Mouse (Mus musculus) heart, adult 9 months (tissue): ENCODE results near the gene Prkaa1.
"Not testable (repeated sequence)": the region's sequence is repeated elsewhere in the genome, so short reads cannot be mapped to it uniquely, and the experiment has no call there.

ENCODE experiments used
- DNase-seq, 2 experiments: peaks; one replicate each; pipeline ENCODE4 v3.0.0; 2022; ENCODE audit warnings: low spot score in 2 of 2

Gene Prkaa1

DNA sequence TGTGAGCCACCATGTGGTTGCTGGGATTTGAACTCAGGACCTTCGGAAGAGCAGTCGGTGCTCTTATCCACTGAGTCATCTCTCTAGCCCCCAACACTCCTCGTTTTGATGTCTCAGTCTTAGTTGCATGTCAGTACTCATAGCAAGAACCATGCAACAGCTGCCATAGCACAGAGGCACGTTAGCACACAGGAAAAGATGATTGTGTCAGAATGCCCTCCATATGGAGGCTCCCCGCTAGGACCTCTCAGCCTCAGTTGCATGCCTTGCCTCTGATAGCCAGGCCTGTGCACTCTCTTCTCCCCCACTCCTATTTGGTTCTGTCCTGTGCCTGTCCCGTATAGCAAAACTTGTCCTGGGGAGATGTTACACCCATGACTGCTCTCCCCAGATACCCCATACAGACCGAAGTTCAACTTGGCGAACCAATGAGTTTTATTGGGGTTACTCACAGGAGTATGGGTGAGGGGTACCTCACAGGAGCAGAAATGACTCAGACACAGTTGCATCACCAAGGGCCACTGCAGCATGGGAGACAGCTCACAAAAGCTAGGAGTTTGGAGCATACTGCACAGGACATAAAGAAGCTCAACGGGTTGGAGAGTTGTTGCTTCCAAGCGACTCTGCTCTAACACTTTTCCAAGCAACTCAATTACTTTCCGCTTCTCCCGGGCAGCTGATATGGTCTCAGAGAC, 14.4 kb upstream of the Prkaa1 start:
- DNase-seq = no peak

DNA sequence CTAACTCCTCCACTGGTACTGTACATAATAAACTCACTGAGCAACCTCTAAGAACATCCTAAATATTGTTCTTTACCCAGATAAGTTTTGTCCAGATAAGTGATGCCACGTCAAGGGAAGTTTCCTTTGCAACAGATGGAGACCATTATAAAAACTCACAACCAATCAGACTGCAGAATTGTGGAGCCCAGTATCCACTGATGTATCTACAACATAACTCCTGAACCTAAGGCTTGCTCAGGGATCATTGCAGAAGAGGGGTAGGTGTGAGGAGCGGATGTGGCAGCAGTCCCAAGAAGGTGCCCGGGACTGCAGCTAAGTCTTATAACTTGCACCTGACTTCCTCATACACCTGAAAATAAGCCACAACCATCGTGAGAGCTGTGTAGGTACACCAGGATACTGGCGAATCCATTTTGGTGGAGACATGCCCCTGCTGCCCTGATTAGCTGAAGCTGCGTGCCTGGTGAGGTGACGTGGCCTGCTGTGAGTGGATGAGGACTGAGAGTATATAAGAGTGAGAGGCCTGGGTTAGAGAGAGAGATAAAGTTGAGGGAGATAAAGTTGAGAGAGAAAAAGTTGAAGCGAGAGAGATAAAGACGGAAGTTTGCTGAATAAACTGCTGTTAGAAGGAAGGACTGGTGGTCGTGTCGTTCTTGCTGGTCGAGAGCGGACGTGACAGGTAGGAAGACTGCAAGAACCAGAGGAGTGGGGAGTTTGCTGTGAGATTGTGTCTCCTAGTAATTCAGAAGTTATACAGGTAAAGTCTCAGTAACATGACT, 12.6 kb upstream of the Prkaa1 start:
- DNase-seq = not testable (repeated sequence)

DNA sequence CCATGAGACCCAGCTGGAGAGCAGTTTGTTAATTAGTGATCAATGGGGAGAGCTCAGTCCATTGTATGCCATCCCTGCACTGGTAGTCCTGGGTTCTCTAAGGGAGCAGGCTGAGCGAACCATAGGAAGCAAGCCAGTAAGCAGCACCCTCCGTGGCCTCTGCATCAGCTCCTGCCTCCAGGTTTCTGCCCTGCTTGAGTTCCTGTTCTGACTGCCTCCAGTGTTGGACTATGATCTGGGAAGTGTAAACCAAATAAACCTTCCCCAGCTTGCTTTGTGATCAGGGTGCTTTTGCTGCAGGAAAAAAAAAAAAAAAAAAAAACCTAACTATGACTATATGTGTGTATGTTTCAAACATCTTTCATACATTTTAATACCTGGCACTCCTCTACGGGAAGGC, 10.4 kb upstream of the Prkaa1 start:
- DNase-seq = no peak

DNA sequence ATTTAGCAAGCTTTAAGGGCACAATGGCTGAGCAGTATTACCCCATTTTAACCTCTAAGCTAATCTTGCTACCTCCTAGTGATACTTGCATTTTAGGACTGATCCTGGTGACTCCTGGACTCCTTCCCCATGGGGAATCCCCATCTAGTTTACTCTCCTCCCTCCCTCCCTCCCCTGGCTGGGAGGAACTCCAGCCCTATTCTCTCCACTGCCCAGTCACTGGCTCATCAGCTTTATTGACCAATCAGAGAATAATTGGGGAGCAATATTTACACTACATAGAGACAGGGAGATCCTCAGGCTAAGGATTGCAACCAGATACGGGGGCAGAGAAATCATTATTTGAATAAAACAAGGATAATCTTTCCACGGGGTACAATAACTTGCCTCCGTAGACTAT, 9.5 kb upstream of the Prkaa1 start:
- no peak for DNase-seq

DNA sequence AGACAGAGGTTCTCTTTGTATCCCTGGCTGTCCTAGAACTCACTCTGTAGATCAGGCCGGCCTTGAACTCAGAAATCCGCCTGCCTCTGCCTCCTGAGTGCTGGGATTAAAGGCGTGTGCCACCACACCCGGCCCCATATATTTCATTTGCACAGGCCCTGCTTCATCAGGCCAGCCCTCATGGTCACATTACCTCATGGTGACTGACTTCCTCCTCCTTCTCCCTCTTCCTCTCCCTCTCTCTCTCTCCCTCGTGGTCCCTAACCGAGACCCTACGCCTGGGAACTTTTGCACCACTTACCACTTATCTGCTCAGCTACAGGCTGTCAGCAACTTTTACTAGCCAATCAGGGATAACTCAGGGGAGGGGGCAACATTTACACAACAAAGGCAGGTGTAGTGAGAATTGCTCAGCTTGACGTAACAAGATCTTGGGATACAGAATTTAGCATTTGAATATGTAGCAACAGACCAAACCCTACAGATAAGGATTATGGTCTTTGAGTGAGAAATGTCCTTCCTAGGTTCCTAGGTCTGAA, 8.6 kb upstream of the Prkaa1 start:
- DNase-seq = no peak

DNA sequence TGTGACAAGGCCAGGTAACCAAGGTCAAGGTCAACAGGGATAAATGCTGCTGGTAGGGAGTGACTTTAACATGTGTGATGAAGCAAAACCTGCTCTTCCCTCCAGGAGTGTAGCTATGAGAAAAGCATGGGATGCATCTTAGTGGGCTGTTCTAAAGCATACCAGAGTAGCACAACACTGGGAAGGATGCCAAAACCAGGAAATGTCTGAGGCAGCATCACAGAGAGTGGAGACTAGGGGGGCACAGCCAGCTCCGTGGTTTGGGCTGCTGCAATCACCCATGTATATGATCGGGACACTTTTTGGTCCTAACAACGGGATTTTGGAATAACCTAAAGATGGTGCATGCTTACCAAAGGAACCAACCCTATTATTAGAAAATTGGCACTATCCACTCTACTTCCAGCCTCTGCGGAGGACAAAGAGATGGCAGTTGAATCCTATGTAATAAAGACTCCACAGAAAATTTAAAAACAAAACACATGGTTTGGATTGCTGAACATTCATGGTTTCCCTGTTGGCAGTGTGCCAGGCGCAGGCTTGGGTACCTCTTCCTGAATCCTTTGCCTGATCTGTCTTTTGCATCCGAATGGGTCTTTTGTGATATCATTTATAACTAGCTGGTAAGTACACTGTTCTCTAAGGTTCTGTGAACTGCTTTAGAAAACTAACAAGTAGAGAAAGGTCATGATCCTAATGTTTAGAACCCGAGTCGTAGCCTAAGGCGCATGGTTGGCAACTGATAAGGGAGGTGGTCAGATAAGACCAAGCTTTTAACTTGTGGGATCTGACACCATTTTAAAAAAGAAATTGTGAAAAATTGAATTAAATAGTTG, 5.4 kb upstream of the Prkaa1 start:
- DNase-seq = no peak

DNA sequence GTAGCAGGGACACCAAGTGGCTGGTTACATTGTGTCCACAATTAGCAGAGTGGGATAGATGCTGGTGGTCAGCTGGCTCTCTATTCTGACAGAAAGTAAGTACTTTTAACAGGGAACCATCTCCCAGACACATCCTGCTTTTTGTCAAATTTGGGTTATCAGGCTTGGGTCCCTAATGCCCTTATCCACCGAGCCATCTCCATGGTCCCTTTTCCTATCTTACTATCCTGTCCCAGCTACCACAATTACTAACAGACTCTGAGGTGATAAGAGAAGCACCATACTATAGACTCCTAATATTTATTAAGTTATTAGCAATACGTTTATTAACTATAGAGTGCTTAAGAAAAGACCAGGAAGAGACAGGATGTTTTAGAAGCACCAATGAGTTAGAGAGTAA, 4.3 kb upstream of the Prkaa1 start:
- DNase-seq = no peak

DNA sequence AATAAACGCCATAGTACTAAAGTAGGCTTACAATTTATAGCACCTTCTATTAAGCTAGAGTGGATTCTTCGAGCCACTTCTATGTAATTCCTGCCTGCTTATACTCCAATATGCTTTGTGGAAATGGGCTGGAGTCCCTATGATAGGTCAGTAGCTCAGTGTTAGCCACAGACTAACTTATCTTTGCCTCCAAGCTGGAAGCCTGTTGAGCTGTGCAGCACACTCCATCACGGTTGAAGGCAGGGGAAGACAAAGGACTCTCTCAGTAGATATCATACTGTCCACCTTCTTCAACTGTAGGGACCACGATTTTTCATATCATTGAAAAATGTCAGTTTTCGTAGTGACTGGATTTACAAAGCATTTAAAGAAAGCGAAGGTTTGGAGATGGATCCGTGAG, 3.8 kb upstream of the Prkaa1 start:
- DNase-seq = no peak

DNA sequence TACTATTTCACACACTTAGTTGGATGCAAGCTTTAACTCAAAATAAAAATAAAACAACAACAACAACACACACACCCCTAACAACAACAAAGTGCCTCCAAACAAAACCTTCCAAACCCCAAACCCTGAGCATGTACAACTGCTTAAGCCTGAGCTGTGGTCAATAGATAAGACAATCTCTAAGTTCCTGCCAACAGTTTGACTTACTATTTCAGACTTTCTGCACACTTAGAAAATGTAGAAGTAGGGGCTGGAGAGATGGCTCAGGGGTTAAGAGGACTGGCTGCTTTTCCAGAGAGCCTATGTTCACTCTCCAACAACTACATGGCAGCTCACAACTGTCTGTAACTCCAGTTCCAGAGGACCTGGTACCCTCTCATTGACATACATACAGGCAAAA, 3.3 kb upstream of the Prkaa1 start:
- no peak for DNase-seq

DNA sequence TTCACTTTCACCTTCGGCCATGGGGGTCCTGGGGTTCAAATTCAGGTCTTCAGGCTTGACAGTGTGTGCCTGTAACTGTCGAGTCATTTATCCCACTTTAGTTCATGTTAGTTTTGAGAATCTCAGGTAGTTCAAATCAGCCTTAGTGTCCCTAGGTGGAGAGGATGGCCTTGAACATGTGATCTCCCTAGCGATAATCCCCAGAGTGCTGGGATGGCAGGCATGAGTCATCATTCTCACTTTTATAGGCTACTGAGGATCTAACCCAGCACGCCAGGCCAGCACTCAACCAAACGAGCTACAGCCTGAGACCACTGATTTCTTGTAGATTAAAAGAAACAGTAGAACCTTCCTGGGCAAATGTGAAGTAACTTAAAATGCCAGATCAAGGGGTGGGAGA, 1.6 kb upstream of the Prkaa1 start:
- DNase-seq = no peak

DNA sequence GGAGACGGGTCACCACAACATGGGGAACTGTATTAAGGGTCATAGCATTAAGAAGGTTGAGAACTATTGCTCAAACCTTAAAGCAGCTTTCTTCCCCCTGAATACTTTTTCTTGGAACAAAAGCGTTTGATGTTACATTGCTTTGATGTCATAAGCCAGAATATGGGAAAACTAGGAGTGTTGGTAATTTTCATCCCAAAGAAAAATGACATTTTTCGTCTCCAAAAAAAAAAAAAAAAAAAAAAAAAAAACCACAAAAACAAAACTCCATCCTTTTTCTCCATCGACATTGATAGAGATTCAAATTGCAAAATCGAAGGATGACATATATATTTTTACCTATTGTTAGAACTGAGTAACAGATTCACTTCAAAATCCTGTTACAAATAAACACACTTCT, 947 bp upstream of the Prkaa1 start:
- no peak for DNase-seq

DNA sequence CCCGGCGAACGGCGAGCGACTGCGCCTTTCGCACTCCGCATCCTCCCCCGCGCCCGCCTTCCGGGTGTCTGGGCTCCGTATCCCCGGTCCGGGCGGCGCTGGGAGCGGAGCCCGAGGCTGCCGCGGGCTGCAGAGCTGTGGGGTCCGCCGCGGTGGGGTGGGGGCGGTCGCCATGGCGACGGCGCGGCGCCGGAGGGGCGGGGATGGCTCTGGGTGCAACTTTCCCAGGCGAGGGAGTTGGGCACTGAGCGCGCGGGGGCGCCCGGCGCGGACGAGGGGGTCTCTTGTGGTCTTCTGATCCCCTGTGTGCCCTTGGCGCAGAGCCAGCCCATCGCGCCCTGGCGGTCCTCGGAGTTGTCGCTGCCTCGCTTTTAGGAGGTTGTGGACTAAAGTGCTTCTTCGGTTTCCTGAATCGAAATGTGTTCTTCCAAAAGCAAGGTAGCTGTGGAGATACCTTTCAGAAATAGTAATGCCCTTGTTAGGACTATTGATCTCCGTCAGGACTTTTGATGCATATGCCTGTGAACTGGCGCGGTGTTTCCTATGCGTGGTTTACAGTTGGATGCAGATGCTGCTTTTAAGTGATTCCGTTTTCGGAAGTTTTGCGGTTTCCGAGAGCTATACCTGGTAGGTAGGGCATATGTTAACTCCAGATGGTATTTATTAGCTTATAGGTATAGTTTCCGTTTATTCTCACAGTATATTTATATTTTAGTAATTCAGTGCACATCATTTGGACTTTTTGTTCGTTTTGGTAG, 539 bp downstream of the Prkaa1 start:
- no peak for DNase-seq

DNA sequence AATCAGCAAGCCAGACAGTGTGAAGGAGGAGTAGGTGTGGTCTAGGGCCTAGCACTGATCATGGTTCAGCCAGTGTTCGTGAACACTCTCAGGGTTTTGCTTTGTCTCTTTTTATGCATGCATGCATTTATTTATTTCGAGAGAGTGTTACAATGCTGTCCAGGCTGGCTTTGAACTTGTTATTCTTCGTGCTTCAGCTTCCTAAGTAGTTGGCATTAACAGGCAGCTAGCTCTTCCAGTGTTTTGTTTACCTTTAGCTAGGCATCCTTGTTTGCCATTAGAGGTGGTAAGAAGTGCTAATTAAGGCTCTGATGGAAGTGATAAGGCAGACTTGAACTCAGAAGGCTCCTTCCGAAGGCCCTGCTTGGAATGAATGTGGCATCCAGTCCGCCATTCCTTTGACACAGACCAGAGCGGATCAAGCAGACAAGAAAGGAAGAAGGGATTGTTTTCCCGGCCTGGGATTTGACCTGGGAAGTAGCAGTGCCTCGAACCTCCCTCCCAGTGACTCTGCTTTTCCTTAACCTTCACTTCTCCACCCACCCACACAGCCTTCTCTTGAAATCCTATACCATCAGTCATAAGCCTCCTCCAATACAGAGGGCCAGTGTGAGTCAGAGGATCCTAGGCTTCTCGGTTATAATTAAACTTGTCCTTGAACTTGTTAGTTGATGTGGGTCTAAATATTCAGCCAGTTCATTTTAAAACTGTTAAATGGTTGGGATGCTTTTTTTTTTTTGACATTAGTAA, 1.7 kb downstream of the Prkaa1 start:
- no peak for DNase-seq

DNA sequence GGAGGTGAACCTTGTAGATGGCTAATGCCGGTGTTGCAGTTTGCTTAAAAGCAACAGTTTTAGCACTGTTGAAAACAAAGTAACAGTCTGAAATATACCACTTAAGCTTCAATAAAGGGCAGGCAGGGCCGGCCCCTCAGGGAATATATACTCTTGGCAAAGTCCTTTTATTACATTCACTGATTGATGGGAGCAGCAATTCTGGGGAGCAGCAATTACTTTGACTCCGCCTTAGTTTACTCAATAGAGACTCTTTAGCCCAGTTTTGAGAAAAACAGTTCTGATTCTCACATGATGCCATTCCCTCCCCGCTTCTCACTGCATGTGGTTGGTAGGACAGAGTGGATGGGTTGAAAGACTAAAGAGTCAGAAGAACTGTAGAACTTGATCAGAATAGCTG, 5.5 kb downstream of the Prkaa1 start:
- DNase-seq = no peak

DNA sequence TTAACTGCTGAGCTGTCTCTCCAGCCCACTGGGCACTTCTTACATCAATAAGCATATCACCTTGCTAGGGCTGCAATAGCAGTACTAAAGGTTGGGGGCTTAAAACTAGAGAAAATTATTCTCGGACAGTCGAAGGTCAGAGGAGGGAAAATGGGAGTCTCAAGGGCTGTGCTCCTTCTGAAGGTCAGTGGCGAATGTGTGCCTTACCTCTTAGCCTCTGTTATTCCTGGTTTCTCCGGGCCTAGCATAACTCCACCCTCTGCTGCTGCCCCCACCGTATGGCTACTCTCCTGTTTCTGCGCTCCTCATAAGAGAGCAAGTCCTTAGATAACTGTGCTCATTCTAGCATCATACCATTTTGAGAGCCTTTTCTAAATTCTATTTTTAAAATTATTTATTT, 8.5 kb downstream of the Prkaa1 start:
- DNase-seq = no peak

DNA sequence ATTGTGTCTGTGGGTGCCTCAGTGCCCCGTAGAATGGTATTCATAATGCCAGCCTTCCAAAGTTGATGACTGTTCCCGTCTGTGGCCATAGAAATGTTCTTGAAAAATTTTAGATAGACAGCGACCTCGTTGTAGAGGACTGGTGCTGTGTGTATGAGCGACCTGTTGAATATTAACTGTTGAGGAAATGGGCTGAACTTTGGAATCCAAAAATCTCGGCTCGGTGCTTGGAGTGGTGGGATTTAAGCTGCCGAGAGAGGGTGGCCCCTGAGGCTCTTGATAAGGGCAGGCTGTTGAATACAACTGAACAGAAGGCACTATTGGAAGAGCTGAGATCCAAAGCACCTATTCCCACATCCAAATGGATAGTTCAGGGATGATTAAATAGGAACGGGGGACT, 11.0 kb downstream of the Prkaa1 start:
- no peak for DNase-seq

DNA sequence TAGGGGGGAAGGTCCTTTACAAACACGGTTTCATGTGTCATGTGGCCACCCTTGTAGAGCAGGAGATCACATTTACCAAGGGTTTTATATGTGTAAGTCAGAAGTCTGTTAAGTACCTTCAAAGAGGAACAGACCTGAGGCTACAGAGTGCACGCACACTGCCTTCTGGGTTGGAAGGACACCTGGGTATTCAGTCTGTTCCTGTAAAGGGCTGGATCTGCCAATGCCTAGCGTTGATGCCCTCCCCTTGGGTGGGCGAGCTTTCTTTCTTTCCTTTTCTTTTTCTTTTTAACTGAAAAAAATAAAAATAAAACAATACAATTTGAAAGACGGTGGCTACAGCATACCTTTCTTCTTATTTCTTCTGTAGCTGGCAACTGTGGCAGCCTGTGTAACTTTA, 11.4 kb downstream of the Prkaa1 start:
- no peak for DNase-seq

DNA sequence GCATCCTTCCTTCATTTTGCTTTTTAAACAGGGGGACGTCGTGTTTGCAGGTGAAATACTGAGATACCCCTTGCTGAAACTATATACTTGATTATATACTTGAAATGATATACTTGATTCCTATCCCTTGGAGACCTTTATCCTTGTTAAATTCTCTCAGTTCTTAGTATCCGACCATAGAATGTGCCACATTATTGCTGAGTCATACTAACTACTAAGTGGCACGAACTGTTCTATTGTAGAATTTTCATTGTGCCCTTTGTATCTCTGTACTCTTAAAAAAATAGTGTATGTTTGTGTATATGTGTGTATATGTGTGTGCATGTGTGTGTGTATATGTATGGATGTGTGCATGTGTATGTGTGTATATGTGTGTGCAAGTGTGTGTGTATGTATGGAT, 12.7 kb downstream of the Prkaa1 start:
- DNase-seq = no peak

DNA sequence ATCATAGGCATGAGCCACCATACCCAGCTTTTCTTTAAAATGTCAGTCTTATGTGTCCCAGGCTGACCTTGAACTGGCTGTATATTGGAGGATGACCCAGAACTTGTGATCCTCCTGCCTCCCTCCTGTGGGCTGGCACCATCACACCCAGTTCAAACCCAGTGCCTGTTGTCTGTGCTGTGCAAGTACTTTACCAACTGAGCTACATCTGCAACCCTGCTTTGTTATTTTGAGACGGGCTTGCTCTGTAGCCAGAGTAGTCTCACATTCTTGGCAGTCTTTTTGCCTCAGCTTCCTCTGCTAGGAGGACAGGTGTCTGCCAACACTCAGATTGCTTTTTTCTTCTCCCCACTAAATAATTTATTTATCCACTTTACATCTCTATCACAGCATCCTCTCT, 13.7 kb downstream of the Prkaa1 start:
- peak in 1 of 2 experiments; percentile 14 for DNase-seq

DNA sequence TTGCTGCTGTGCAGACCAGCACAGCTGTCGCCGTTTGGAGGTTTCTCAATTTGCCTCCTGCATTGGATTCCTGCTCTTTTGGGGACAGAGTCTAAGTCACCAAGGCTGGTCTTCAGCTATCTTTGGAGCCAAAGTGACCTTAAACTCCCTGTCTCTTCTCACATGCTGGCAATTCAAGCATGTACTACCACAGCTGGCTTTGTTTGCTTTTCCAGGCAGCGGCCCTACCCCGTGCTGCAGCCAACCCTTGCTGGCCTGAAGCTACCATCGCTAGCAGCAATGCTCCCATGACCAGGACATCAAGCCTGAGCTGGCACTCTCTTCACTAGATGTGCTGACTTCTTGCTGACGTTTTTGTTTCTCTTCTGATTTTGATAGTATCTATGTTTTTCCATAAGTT, 15.2 kb downstream of the Prkaa1 start:
- DNase-seq = peak; percentile 32 to 43
